Comparison of ENCODE assay signal across 13 mouse cellular contexts in the genomic region with DNA sequence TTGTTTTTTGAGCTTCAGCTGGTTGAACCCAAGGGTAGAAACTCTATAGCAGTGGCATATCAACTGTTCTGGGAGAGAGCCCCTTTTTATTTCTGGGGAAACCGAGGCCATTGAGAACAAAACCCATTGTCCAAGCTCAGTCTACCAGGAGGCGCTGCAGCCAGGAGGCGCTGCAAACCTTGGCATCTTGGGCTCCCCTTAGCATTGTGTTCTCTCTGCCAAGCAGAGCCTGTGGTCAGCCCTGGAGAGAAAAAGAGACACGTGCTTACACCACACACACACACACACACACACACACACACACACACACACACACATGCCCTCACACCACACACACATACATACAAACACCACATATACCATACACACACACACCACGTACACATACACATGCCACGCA. TPM values are rescaled to one million over a fixed set of nuclear protein-coding genes. Genes with fewer than 3 reads are reported as not detected.
DNase-seq lines count a peak whose midpoint lies in the region; ATAC-seq and TF ChIP-seq lines count a peak whose summit lies in the region.
"Had no signal": no experiment of that assay in that cellular context is flagged by ENCODE, and none has a peak within 500 bp of the region (broad histone marks: within the 10 kb centered on the region; RNA-seq: fewer than 3 reads in every experiment).

No protein-coding gene starts in this region.

- H3K4me1 ChIP-seq in embryonic facial prominence, embryonic 15.5 days: peaks cover 8% of the 10 kb centered on the region
- H3K4me1 ChIP-seq in embryonic facial prominence, embryonic 10.5 days: no peaks in the 10 kb centered on the region
- peaks cover 7% of the 10 kb centered on the region; the same call in 1 of the 2 replicates for H3K4me1 ChIP-seq in intestine, postnatal 0 days (replicated peaks; ENCODE audit: control insufficient read depth, insufficient read depth, low read length)
- H3K4me1 ChIP-seq in intestine, embryonic 15.5 days (replicated peaks): peaks cover 5% of the 10 kb centered on the region; the same call in 1 of the 2 replicates
- H3K4me1 ChIP-seq in liver, embryonic 14.5 days (replicated peaks; ENCODE audit: control insufficient read depth in 2 of 2, insufficient read depth in 2 of 2, low read length in 1 of 2): no peaks in the 10 kb centered on the region
- H3K4me1 ChIP-seq in liver, embryonic 11.5 days (replicated peaks; ENCODE audit: control insufficient read depth, insufficient read depth, low read length): peaks cover 3% of the 10 kb centered on the region; the same call in 1 of the 2 replicates
- no peaks in the 10 kb centered on the region; the same call in 1 of the 2 replicates for H3K4me1 ChIP-seq in stomach, postnatal 0 days (replicated peaks; ENCODE audit: control insufficient read depth, insufficient read depth)
- H3K4me1 ChIP-seq: embryonic facial prominence, embryonic 13.5 days; forebrain, embryonic 10.5 days; midbrain, embryonic 15.5 days had no signal

- H3K36me3 ChIP-seq in embryonic facial prominence, embryonic 15.5 days: peaks cover 55% of the 10 kb centered on the region
- H3K36me3 ChIP-seq in embryonic facial prominence, embryonic 10.5 days (replicated peaks): peaks cover 94% of the 10 kb centered on the region
- peaks cover 15% of the 10 kb centered on the region; the same call in 1 of the 2 replicates for H3K36me3 ChIP-seq in intestine, postnatal 0 days (ENCODE audit: control insufficient read depth, insufficient read depth)
- peaks cover 28% of the 10 kb centered on the region for H3K36me3 ChIP-seq in intestine, embryonic 15.5 days
- H3K36me3 ChIP-seq in liver, embryonic 14.5 days (replicated peaks; ENCODE audit: control insufficient read depth, insufficient read depth, low read depth): no peaks in the 10 kb centered on the region; the same call in 1 of the 2 replicates
- peaks cover 13% of the 10 kb centered on the region; the same call in 1 of the 2 replicates for H3K36me3 ChIP-seq in liver, embryonic 11.5 days (ENCODE audit: control insufficient read depth, insufficient read depth, low read length)
- 0 out of 2 replicates have a peak, but pooled peaks cover 3% of the 10 kb centered on the region for H3K36me3 ChIP-seq in stomach, postnatal 0 days (ENCODE audit: control insufficient read depth, insufficient read depth, low read length)

- peak; percentile 24; the same call in 1 of the 2 replicates for TF ChIP-seq CTCF in intestine, postnatal 0 days (IDR thresholded peaks at IDR 0.05; ENCODE audit: low read depth)
- peak; percentile 32 for TF ChIP-seq CTCF in liver, embryonic 14.5 days (IDR thresholded peaks at IDR 0.05; ENCODE audit: low read depth)
- TF ChIP-seq CTCF in stomach, postnatal 0 days (IDR thresholded peaks at IDR 0.05; ENCODE audit: low read depth): no peak

- no peak for DNase-seq in embryonic facial prominence, embryonic 10.5 days (ENCODE audit: low spot score)
- no peak for DNase-seq in liver, embryonic 14.5 days (ENCODE audit: low read depth in 3 of 3, low spot score in 3 of 3)
- DNase-seq in liver, embryonic 11.5 days (ENCODE audit: low spot score): no peak
- DNase-seq in stomach, postnatal 0 days (ENCODE audit: low spot score): no peak
- DNase-seq: lung, adult 2 months; right cerebral cortex, adult 18-20 months; thymus, postnatal 36 days had no signal

- H3K4me2 ChIP-seq in embryonic facial prominence, embryonic 15.5 days (replicated peaks): no peak overlapping the region
- H3K4me2 ChIP-seq in intestine, postnatal 0 days (replicated peaks; ENCODE audit: low read depth): no peak overlapping the region
- H3K4me2 ChIP-seq in intestine, embryonic 15.5 days (replicated peaks): no peak overlapping the region
- H3K4me2 ChIP-seq in liver, embryonic 14.5 days (ENCODE audit: low read depth): no peak overlapping the region
- H3K4me2 ChIP-seq in liver, embryonic 11.5 days: no peak overlapping the region
- H3K4me2 ChIP-seq in stomach, postnatal 0 days (replicated peaks; ENCODE audit: low read depth): no peak overlapping the region
- H3K4me2 ChIP-seq: embryonic facial prominence, embryonic 13.5 days; midbrain, embryonic 15.5 days had no signal

- no peak overlapping the region for H3K4me3 ChIP-seq in embryonic facial prominence, embryonic 15.5 days (replicated peaks)
- H3K4me3 ChIP-seq in embryonic facial prominence, embryonic 10.5 days: no peak overlapping the region
- no peak overlapping the region for H3K4me3 ChIP-seq in intestine, postnatal 0 days (ENCODE audit: low read depth, low read length)
- H3K4me3 ChIP-seq in intestine, embryonic 15.5 days (replicated peaks): no peak overlapping the region
- H3K4me3 ChIP-seq in liver, embryonic 14.5 days (ENCODE audit: insufficient read depth in 1 of 2, low read depth in 2 of 2, low read length in 2 of 2): no peak overlapping the region
- no peak overlapping the region for H3K4me3 ChIP-seq in liver, embryonic 11.5 days (ENCODE audit: low read depth, low read length)
- H3K4me3 ChIP-seq in stomach, postnatal 0 days (ENCODE audit: low read depth, low read length): no peak overlapping the region
- H3K4me3 ChIP-seq: embryonic facial prominence, embryonic 13.5 days; forebrain, embryonic 10.5 days; midbrain, embryonic 15.5 days had no signal

- H3K9ac ChIP-seq in embryonic facial prominence, embryonic 15.5 days: no peak overlapping the region
- no peak overlapping the region for H3K9ac ChIP-seq in intestine, postnatal 0 days (ENCODE audit: low read depth, low read length)
- no peak overlapping the region for H3K9ac ChIP-seq in intestine, embryonic 15.5 days
- H3K9ac ChIP-seq in liver, embryonic 14.5 days (replicated peaks): no peak overlapping the region
- H3K9ac ChIP-seq in liver, embryonic 11.5 days (ENCODE audit: low read depth, low read length): no peak overlapping the region
- no peak overlapping the region for H3K9ac ChIP-seq in stomach, postnatal 0 days (ENCODE audit: low read length)
- H3K9ac ChIP-seq: embryonic facial prominence, embryonic 13.5 days; midbrain, embryonic 15.5 days had no signal

- no peak for ATAC-seq in embryonic facial prominence, embryonic 15.5 days (ENCODE audit: insufficient number of reproducible peaks, low FRiP score, low TSS enrichment, low read depth)
- no peak for ATAC-seq in intestine, postnatal 0 days
- no peak for ATAC-seq in intestine, embryonic 15.5 days
- ATAC-seq in liver, embryonic 14.5 days (ENCODE audit: insufficient read depth): no peak
- no peak for ATAC-seq in liver, embryonic 11.5 days (replicated peaks; ENCODE audit: low FRiP score)
- ATAC-seq in stomach, postnatal 0 days (ENCODE audit: low FRiP score, low TSS enrichment): no peak
- ATAC-seq: midbrain, embryonic 15.5 days had no signal

- TF ChIP-seq EP300 in liver, embryonic 14.5 days (IDR thresholded peaks at IDR 0.05; ENCODE audit: low read depth): no peak
- TF ChIP-seq EP300 in stomach, postnatal 0 days (optimal IDR thresholded peaks at IDR 0.05): no peak

- 93% methylated on average over 6 of the region's 6 CpGs for WGBS in embryonic facial prominence, embryonic 15.5 days
- 94% methylated on average over 6 of the region's 6 CpGs for WGBS in embryonic facial prominence, embryonic 10.5 days
- 88% methylated on average over 6 of the region's 6 CpGs for WGBS in intestine, postnatal 0 days
- 91% methylated on average over 6 of the region's 6 CpGs for WGBS in intestine, embryonic 15.5 days
- 79% methylated on average over 6 of the region's 6 CpGs for WGBS in liver, embryonic 14.5 days (ENCODE audit: insufficient replicate concordance)
- WGBS in liver, embryonic 11.5 days: 89% methylated on average over 6 of the region's 6 CpGs
- 93% methylated on average over 6 of the region's 6 CpGs for WGBS in stomach, postnatal 0 days

- peak overlapping the region; percentile 69; the same call in 1 of the 2 replicates for H3K27ac ChIP-seq in embryonic facial prominence, embryonic 15.5 days (replicated peaks)
- H3K27ac ChIP-seq in embryonic facial prominence, embryonic 10.5 days (replicated peaks): no peak overlapping the region
- no peak overlapping the region for H3K27ac ChIP-seq in intestine, postnatal 0 days (ENCODE audit: low read depth, low read length)
- no peak overlapping the region for H3K27ac ChIP-seq in intestine, embryonic 15.5 days
- H3K27ac ChIP-seq in liver, embryonic 14.5 days: no peak overlapping the region
- no peak overlapping the region for H3K27ac ChIP-seq in liver, embryonic 11.5 days (ENCODE audit: low read depth, low read length)
- peak overlapping the region; percentile 78; the same call in 1 of the 2 replicates for H3K27ac ChIP-seq in stomach, postnatal 0 days (replicated peaks)
- H3K27ac ChIP-seq: embryonic facial prominence, embryonic 13.5 days; forebrain, embryonic 10.5 days had no signal

- no peaks in the 10 kb centered on the region for H3K9me3 ChIP-seq in embryonic facial prominence, embryonic 15.5 days (replicated peaks)
- no peaks in the 10 kb centered on the region for H3K9me3 ChIP-seq in embryonic facial prominence, embryonic 10.5 days
- no peaks in the 10 kb centered on the region for H3K9me3 ChIP-seq in intestine, postnatal 0 days (ENCODE audit: control insufficient read depth)
- H3K9me3 ChIP-seq in intestine, embryonic 15.5 days: no peaks in the 10 kb centered on the region
- H3K9me3 ChIP-seq in liver, embryonic 14.5 days (ENCODE audit: control insufficient read depth, low read length): no peaks in the 10 kb centered on the region
- H3K9me3 ChIP-seq in liver, embryonic 11.5 days (ENCODE audit: control insufficient read depth, low read length): no peaks in the 10 kb centered on the region
- no peaks in the 10 kb centered on the region for H3K9me3 ChIP-seq in stomach, postnatal 0 days (ENCODE audit: control insufficient read depth, low read length)
- H3K9me3 ChIP-seq: embryonic facial prominence, embryonic 13.5 days; forebrain, embryonic 10.5 days; midbrain, embryonic 15.5 days had no signal

- H3K27me3 ChIP-seq in embryonic facial prominence, embryonic 15.5 days: no peaks in the 10 kb centered on the region
- no peaks in the 10 kb centered on the region for H3K27me3 ChIP-seq in embryonic facial prominence, embryonic 10.5 days (replicated peaks; ENCODE audit: low read depth, poor library complexity, severe bottlenecking)
- H3K27me3 ChIP-seq in intestine, postnatal 0 days (replicated peaks; ENCODE audit: control insufficient read depth, insufficient read depth, low read length): no peaks in the 10 kb centered on the region
- no peaks in the 10 kb centered on the region for H3K27me3 ChIP-seq in intestine, embryonic 15.5 days (replicated peaks)
- H3K27me3 ChIP-seq in liver, embryonic 14.5 days (ENCODE audit: control insufficient read depth, insufficient read depth, low read length): no peaks in the 10 kb centered on the region
- H3K27me3 ChIP-seq in liver, embryonic 11.5 days (replicated peaks; ENCODE audit: control insufficient read depth, insufficient read depth, low read length): no peaks in the 10 kb centered on the region
- no peaks in the 10 kb centered on the region for H3K27me3 ChIP-seq in stomach, postnatal 0 days (ENCODE audit: control insufficient read depth, insufficient read depth, low read length)
- H3K27me3 ChIP-seq: embryonic facial prominence, embryonic 13.5 days; midbrain, embryonic 15.5 days had no signal

RNA-seq across cellular contexts. Expression of a gene that starts 42.7 kb away (rescaled TPM):
- polyA plus RNA-seq in embryonic facial prominence, embryonic 15.5 days (2015; fragmentation: Nextera tagmentation; extraction: Ambion mirVana): 255 and 256 TPM in 2 replicates
- polyA plus RNA-seq in embryonic facial prominence, embryonic 10.5 days (2016; fragmentation: Nextera tagmentation; extraction: Ambion mirVana): 118 and 120 TPM in 2 replicates
- polyA plus RNA-seq in intestine, postnatal 0 days (2015; fragmentation: Nextera tagmentation; extraction: Ambion mirVana): 523 and 571 TPM in 2 replicates
- polyA plus RNA-seq in intestine, embryonic 15.5 days (2015; fragmentation: Nextera tagmentation; extraction: Ambion mirVana): 259 and 286 TPM in 2 replicates
- 99.3 and 118 TPM in 2 replicates for polyA plus RNA-seq in liver, embryonic 14.5 days (2012; rRNA removed)
- 204 and 209 TPM in 2 replicates for polyA plus RNA-seq in liver, embryonic 14.5 days (2014; fragmentation: Nextera tagmentation; extraction: Ambion mirVana)
- polyA plus RNA-seq in liver, embryonic 11.5 days (2014; fragmentation: Nextera tagmentation; extraction: Ambion mirVana): 244 and 245 TPM in 2 replicates
- 334 and 340 TPM in 2 replicates for polyA plus RNA-seq in stomach, postnatal 0 days (2015; fragmentation: Nextera tagmentation; extraction: Ambion mirVana)

RNA-seq across cellular contexts. Expression of a gene that starts 58.4 kb away (rescaled TPM):
- 28.4 and 33.3 TPM in 2 replicates for polyA plus RNA-seq in embryonic facial prominence, embryonic 15.5 days (2015; fragmentation: Nextera tagmentation; extraction: Ambion mirVana)
- 22.5 and 23.3 TPM in 2 replicates for polyA plus RNA-seq in embryonic facial prominence, embryonic 10.5 days (2016; fragmentation: Nextera tagmentation; extraction: Ambion mirVana)
- polyA plus RNA-seq in intestine, postnatal 0 days (2015; fragmentation: Nextera tagmentation; extraction: Ambion mirVana): 18.9 and 19.4 TPM in 2 replicates
- 14.3 and 15.1 TPM in 2 replicates for polyA plus RNA-seq in intestine, embryonic 15.5 days (2015; fragmentation: Nextera tagmentation; extraction: Ambion mirVana)
- polyA plus RNA-seq in liver, embryonic 14.5 days (2012; rRNA removed): 25.0 and 26.8 TPM in 2 replicates
- polyA plus RNA-seq in liver, embryonic 14.5 days (2014; fragmentation: Nextera tagmentation; extraction: Ambion mirVana): 25.9 and 29.9 TPM in 2 replicates
- polyA plus RNA-seq in liver, embryonic 11.5 days (2014; fragmentation: Nextera tagmentation; extraction: Ambion mirVana): 18.6 and 22.7 TPM in 2 replicates
- 27.7 and 33.1 TPM in 2 replicates for polyA plus RNA-seq in stomach, postnatal 0 days (2015; fragmentation: Nextera tagmentation; extraction: Ambion mirVana)

RNA-seq across cellular contexts. Expression of a gene that starts 59.0 kb away (rescaled TPM):
- polyA plus RNA-seq in embryonic facial prominence, embryonic 15.5 days (2015; fragmentation: Nextera tagmentation; extraction: Ambion mirVana): 114 and 118 TPM in 2 replicates
- 107 and 109 TPM in 2 replicates for polyA plus RNA-seq in embryonic facial prominence, embryonic 10.5 days (2016; fragmentation: Nextera tagmentation; extraction: Ambion mirVana)
- polyA plus RNA-seq in intestine, postnatal 0 days (2015; fragmentation: Nextera tagmentation; extraction: Ambion mirVana): 48.6 TPM in 2 replicates
- polyA plus RNA-seq in intestine, embryonic 15.5 days (2015; fragmentation: Nextera tagmentation; extraction: Ambion mirVana): 97.0 and 100 TPM in 2 replicates
- polyA plus RNA-seq in liver, embryonic 14.5 days (2012; rRNA removed): 26.0 and 27.5 TPM in 2 replicates
- polyA plus RNA-seq in liver, embryonic 14.5 days (2014; fragmentation: Nextera tagmentation; extraction: Ambion mirVana): 31.3 and 33.4 TPM in 2 replicates
- polyA plus RNA-seq in liver, embryonic 11.5 days (2014; fragmentation: Nextera tagmentation; extraction: Ambion mirVana): 89.5 and 96.1 TPM in 2 replicates
- polyA plus RNA-seq in stomach, postnatal 0 days (2015; fragmentation: Nextera tagmentation; extraction: Ambion mirVana): 64.2 and 65.5 TPM in 2 replicates

Comparison
In these comparisons a context has a peak if more than half of its experiments do, and no peak if none do; other contexts are left out.
1. H3K27ac ChIP-seq: peak in embryonic facial prominence, embryonic 15.5 days (single experiment) and stomach, postnatal 0 days (single experiment); none in embryonic facial prominence, embryonic 10.5 days (single experiment), intestine, postnatal 0 days (single experiment), intestine, embryonic 15.5 days (single experiment), liver, embryonic 14.5 days (single experiment) and liver, embryonic 11.5 days (single experiment).